Mouse (Mus musculus) MN1 (cell line): ENCODE measurements around the gene Sh3bp4.

ENCODE experiments used
- DNase-seq: peaks from one replicate; pipeline ENCODE4 v3.0.0-alpha.2; 2016; ENCODE audit warnings: low spot score

The Sh3bp4 gene

DNA sequence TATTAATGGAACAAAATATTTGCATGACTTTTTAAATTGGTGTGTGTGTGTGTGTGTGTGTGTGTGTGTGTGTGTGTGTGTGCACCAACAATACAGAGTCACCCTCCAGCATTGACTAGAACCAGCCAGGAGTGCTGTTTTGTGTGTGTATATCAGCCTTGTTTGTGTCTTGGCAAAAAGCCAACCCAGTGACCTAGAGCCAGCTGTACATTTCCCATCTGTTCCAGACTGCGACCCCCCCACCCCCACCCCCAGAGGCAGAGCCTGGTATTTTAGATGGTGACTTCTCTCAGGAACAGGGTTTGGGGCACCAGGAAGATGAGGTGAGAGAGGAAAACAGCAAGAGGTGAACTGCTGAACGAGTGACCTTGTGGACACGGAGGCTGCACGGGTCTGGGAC lies 24.2 kb downstream of the Sh3bp4 start:
- no peak for DNase-seq

DNA sequence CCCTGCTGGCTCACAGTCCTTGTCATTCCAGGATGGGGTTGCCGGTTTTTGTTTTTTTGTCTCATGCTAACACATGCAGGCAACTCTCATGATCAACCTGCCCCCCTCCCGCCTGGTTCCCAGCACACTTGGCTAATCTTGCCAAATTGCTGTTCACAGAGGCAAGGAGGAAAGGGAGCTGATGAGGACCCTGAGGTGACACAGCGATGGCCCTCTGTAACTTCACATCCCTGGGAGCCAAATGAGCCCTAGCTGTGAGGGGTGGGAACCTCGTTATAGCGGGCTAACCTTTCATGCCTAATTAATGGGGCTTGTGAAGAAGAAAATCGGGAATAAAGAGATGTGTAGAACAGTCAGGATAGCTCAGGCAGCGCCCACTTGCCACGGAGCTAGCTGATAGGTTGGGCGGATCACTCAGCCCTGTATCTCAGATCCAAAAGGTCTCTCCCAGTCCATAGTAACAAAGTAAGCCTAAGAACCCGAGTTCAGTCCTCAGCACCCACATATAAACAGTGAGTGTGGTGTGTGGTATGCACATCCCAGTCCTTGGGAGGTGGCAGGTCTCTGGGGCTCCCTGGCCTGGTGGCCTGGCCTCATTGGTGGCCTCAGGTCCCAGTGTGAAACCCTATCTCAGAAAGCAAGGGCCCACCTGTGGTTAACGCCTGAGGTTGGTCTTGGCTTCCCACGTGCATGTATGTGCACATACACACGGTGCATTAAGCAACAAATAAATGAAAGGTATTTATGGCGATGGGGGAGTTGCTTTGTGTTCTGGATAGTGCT lies 25.6 kb downstream of the Sh3bp4 start:
- no peak for DNase-seq

DNA sequence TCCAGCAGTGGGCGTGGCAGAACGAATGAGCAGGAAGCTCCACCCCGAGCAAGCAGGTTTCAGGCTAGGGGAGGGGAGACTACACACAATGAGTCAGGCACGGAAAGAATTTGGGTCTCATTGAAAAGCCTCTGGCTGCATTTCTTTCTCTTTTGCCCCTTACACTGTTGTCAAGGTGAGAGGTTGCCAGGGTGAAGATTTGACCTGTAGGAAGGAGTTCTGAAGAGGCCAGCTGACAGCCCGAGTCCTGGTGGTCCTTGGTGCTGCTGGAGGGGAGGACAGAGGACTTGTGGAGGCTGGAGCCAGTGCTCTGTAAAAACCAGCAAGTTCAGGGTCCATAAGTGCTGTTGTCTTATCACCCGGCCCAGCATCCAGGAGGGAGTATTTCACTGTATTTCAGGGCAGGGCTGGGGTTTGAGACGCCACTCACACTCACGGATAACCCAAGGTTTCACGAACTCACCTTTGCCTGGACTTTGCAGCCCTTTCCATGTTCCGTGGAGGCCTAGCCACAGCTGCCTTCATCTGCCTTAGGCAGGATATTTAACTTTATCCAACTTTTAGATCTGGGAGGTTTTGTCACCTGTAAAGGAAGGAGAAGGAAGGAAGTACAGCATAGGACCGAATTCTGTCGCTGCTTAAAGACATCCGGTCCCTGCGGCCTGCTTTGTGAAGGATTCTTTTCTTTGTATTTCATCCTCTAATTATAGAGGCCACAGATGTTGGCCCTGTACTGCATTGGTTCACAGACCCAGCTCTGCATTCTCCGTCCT lies 32.2 kb downstream of the Sh3bp4 start:
- no peak for DNase-seq

DNA sequence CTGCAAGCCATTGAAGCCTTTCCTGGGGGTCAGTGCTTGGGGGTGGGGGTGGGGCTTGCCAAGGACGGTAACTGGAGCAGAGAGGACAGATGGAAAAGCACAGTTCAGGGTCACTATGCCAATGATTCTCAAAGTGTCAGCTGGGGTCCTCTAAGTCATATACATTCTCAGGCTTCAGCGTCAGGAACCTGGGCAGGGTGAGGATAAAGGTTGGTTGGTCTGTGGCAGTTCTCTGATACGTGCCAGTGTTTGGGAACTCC lies 32.7 kb downstream of the Sh3bp4 start:
- no peak for DNase-seq

DNA sequence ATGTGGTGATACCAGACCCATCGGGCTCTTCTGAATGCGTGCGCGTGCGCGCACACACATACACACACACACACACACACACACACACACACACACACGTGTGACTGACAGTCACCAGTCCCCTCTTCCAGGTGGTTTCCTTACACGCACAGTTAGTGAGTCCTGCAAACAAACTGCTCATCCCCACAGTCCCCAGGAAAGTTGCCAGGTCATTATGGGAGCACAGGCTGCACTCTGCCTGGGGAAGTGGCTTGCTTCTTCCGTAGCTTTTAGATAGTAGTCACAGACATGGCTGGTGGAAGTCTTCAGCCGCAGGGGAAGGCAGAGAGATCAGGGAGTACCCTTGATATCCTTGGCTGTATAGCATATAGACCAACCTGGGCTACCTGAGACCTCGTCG lies 33.3 kb downstream of the Sh3bp4 start:
- no peak for DNase-seq

DNA sequence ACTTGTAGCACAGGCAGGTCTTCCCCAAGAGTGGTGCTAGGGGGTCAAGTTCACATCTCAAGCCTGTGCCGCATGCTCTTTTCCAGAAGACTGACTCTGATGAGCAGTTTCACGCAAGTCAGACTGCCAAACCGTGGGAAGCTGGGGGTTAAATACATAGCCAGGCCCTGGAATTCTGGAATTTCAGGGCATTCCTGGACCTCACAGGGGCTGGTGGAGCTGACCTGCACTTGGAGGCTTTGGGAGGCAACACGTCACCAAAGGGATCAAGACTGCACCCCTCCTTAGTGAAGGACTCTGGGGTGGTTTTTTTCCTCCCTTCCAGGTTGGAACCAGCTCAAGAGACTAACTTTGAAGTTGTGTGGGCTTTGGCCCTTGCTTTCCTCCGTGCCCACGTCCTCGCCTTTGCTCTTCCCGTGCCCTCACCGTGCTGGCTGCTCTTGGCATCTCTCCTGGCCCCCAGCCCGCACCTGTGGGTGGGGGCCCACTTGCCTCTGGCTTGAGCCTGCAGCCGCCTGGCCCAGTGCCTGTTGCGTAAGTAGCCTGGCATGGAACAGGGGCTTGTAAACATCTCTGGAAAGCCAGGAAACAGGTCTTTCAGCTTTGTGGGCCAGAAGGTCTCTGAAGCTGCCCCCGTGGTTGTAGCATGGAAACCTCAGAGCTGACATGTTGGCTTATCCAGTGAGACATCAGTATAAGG lies 34.0 kb downstream of the Sh3bp4 start:
- no peak for DNase-seq

DNA sequence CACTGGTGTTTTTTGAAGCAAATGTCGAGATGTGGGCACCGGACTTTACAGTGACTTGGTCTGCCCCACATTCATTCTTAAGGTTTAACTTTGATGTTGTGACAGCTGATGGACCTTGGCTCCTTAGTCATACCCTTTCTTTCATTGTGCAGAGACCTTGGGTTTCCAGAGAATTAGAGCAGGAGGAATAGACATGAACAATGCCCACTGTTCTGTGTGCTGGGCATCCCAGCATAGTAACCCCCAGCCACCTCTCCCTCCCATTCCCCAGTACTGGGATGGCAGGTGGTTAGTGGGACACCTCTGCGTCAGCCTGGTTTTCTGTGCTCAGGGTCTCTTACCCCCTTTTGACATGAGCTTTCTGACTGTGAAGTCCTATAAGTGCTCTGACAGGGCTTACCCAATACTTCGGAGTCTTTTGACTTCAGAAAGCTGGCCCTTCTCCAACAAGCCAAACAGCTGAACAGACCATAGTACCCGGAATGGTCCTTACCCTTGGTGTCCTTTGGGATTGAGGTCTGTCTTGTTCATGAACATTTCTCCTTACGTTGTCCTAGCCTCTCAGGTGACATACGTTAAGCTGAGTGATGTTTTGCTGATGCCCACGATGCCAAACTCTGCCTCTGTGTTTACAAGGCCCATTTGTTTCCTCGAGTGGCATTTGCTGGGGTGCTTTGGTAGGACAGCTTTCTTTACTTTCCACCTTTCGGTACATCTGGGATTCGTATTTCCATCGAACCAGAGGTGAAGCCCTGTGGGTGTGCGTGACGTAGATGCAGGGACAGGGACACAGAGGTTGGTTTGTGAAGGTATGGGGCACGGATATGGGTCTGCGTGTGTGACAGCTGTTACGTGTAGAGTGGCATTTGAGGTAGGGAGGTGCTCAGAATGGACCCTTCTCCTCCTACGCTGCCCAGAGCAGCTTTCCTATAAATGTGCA lies 35.9 kb downstream of the Sh3bp4 start:
- no peak for DNase-seq

DNA sequence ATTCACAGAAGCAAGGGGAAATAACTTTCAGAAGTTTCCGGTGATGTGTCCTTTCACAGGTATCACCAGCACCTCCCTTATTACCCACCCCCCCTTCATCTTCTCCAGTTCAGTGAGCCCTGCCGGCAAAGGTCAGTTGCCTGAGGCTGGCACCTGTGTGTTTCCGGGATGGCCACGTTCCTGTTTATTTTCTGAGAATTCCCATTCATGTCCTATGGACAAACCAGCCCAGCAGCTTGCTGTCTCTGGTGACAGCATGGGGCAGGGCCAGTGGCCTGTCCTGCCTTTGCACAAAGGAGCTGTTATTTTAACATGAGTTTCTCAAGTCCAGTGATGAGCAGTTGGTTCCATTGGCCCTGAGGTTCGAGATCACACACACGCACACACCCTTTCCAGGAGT lies 37.3 kb downstream of the Sh3bp4 start:
- DNase-seq, result no peak

DNA sequence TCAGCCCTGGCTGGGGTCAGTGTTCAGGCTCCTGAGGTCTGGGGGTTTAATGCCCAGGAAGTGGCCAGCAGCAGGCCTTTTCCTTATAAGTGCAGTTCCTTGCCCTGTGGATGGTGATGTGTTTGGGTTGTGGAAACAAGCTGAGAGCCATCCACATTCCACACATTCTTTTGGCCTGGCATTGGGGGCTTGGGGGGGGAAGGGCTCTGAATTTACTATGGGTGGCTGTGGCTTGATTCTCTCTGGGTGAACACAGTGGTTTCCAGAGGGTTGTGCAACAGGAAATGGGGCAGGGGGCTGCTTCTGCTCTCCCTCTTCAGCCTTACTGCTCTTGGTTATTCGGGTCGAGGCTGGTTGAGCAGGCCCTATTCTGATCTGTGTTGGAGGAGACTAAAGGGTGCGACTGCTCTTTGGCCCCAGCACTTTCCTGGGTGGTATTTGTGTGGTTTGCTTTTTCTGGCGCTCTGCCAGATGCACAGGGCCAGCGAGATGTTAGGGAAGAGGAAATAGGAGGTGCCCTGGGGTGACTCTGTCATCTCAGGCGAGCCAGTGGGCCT lies 38.2 kb downstream of the Sh3bp4 start:
- DNase-seq, result no peak

DNA sequence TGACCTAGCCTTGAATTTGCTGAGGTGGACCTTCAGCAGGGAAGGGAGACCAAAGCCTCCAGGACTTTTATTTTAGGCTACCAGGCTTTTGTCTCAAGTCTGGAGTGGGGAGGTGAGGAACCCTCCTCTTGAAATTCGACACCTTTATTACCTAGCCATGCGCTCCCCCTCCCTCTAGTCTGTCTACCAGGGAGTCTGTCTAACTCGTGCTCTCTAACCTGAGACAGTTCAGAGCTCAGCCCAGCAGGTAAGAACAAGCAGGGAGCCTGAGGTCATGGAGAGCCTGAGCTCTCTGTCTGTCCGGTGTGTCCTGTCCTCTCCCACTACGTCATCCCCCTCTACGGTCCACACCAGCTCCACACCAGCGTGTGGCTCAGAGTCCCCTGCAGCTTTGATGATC lies 39.6 kb downstream of the Sh3bp4 start:
- DNase-seq, result no peak

DNA sequence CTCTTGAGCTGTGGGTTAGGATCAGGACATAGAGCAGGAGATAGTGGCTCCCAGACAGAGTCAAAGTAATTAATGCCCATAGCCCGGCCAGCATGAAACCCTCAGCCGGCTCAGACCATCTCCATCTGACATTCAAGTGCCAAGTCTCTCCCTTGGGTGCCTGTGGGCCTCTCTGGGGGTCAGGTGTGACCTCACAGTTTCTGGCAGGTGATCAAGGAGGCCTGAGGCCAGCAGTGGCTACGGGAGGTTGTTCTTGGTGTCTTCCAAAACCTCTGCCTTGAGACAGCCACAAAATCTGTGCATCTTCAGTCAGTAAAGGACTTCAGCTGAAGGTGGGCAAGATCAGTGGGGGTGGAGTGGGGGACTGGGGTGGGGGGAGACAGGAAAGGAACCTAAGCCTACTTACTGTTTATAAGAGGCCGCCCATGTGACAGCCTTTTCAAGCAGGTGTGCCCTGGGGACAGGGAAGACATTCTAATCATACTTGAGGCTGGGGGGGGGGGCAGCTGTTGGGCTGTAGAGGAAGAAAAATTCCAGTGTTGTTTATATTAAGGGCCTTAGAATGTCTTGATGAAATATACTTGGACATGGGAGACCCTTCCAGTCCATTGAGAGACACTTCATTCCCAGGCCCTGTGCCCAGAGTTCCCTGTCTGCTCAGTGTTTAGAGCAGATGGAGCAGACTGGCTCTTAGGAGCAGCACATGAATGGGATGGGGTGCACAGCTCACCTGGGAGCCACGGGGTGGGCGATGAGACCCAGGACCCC lies 40.7 kb downstream of the Sh3bp4 start:
- DNase-seq, result no peak

DNA sequence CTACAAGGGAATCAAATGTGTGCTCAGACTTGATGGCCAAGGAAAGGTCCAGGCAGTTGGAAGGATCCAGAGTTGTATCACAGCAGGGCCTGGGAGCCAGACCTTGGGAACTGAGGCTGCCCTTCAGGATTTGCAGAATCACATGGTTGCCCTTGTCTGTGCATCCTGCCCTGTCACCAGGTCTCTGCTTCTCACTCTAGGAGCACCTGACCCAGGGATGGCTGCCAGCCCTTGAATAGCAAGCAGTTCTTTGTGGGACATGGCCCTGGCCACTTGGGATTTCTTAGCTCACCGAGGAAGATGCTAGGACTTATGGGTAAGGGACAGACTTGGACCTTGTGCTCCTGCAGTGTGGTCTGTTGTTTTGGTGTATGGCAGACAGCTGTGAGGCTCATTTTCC lies 42.3 kb downstream of the Sh3bp4 start:
- no peak for DNase-seq

DNA sequence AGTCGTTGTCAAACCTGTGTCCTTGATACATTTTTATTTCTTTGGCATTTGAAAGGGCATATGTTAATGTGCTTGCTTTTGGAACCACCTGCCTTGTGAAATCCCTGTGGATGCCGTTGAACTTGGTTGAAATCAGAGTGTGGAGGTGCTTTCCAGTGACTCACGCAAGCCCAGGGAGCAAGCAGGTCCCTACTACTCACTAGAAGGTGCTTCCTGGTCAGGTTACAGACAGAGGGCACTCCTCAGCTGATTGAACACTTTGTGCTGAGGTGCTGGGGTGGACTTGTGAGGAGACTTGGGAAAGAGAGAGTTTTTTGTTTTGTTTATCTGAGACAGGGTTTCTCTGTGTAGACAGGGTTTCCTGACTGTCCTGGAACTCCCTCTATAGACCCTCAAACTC lies 43.5 kb downstream of the Sh3bp4 start:
- no peak for DNase-seq

DNA sequence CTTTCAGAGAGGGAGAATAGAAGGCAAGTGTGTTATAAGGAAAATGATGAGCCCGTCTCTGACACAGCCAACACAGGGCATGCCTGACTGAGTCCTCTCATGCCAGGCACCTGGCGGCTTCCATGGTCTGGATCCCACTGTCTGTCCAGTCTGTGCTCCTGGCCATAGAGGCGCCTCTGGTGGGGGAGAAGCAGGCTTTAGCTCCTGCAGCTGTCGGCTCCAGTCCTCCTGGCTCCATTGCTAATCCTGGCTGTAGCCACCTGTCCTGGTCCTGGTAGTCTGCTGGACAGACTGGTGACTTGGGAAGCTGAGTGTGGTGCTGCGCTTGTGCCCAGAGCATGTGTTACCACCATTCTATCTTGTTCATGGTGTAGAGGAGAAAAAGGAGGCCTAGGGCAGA lies 46.8 kb downstream of the Sh3bp4 start:
- no peak for DNase-seq

DNA sequence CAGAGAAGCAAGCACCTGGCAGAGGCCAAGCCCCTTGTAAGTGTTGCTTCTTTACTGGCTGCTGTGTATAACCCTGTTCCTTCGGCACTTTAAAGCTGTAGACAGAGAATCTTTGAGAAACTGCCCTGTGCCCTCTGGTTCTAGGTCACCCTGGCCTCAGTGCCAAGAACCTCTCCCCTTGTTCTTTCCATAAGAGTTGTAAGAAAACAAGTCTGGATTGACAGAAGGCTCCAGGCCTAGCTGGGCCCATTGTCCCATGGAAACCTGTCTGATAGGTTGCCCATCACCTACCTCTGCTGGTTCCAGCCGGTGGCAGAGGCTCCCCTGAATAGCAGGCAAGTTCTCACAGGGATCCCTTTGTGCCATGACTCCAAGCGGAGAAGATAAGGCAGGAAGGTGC lies 47.9 kb downstream of the Sh3bp4 start:
- DNase-seq, result no peak

DNA sequence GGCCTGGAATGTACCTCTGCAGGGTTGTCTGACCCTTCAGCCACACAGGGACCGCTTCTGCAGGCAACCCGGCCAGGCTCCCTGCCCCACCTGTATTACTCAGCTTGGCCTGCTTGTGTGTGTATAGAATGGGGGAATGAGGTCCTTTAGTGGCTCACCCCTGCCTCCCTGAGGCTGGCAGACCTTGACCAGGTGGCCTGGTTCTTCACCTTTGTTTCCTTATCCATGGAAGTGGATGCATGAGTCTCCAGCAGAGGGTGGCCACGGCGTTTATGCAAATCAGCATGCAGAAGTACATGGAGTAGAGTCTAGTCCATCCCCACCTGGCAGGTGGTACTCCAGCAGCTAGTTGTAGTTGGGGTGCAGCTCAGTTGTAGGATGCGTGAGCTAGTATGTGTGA lies 48.6 kb downstream of the Sh3bp4 start:
- no peak for DNase-seq

DNA sequence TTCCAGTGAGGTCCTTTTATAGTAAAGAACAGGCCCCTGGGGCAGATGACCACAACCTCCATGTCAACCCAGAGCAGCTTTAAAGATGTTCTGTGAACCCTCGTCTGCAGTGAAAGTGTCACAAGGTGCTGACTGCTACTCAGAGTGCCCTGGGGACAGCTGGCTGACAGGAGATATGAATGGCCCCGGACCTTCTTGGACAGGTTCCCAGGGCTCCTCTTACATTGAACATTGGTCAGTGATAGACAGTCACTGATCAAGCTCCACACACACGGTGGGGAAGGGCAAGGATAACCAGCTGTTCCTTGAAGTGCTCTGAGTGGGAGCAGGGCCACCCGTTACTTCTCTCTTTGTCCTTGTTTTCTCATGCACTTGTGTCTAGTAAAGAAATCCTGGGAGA lies 50.1 kb downstream of the Sh3bp4 start:
- DNase-seq, result no peak

DNA sequence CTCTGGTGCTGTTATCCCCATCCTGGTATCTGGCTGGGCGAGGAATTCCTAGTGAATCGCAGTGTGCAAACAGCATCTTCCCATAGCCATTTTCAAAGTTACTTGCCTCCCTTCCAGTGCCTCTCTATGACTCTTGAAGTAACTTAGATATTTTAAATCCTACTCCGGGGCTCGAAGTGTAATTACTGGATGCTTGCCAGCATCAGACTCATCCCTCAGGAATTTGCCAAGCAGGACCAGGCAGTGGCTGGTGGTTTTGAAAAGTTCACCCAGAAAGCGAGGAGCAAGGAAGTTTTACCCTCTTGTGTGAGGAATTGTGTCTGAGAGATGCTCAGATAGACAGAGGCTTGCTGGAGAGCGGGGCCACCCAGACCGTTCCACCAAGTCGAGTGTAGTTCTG lies 51.3 kb downstream of the Sh3bp4 start:
- DNase-seq, result no peak

DNA sequence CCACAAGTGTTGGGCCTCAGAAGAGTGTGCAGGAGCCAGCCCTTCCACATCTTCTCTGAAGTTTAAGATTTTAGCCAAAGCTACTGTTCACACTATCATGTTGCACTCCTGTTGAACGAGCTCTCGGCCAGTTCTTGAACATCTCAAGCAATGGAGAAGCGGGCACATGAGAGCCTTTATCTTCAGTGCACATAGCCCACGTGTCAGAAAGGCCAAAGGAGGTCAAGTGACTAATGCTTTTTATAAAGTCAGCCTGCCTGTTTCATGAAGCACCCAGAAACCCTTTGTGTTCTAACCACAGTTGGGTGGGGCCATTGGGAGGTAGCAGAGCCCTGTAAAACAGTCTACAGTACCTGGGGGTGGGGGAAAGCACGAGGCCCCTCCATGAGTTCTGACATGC lies 52.2 kb downstream of the Sh3bp4 start:
- no peak for DNase-seq

DNA sequence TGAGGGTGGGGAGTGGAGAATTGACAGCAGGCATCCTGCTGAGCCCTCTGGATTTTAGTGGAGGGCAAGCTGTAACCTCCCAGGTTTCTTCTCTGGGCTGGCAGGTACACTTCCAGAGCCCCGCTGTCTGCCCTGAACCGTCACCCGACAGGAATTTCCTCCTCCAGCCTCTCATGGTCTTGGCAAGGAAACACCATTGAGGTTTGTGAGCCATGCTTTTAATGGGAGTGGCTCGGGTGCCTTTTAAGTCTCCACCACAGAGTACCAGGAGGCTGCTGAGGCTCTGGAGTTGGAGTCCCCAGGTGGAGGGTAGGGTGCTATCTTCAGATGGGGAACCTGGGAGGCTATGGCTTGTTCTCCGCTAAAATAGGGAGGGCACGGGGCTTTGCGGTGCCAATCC lies 53.9 kb downstream of the Sh3bp4 start:
- no peak for DNase-seq

DNA sequence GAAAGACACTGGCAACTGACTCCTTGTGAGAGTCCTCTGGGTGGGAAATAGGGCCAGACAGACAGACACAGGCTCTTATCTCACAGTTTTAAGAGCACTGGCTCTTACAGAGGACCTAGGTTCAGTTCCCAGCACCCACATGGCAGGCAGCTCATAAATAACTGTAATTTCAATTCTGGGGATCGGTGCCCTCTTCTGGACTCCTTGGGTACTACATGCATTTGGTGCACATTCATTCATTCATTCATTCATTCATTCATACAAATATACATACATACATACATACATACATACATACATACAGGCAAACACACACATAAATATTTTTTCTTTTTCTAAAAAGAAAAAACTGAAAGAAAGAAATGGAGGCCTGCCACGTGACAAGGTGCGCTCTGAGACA lies 56.9 kb downstream of the Sh3bp4 start:
- DNase-seq, result no peak
